Mouse (Mus musculus): ENCODE data around the gene Sfpq.

GRCm38 (mm10) chr4:126992356-126992755 lies 28.8 kb upstream of the Sfpq start:
- no peak for TF ChIP-seq POLR2A (IDR thresholded peaks at IDR 0.05; ENCODE audit: low read depth, low read length)
- TF ChIP-seq CTCF (conservative IDR thresholded peaks at IDR 0.05 in 1 of 2, IDR thresholded peaks at IDR 0.05 in 1 of 2; ENCODE audit: low read depth in 2 of 2, low read length in 2 of 2), result no peak
- TF ChIP-seq SIN3A (IDR thresholded peaks at IDR 0.05; ENCODE audit: low read length), result no peak
- no peak for TF ChIP-seq ETS1 (conservative IDR thresholded peaks at IDR 0.05; ENCODE audit: low read depth, low read length)
- TF ChIP-seq IRF4 (IDR thresholded peaks at IDR 0.05; ENCODE audit: low read depth, low read length), result no peak
- no peak for TF ChIP-seq ZC3H11A (IDR thresholded peaks at IDR 0.05; ENCODE audit: low read depth, low read length)
- TF ChIP-seq HCFC1 (IDR thresholded peaks at IDR 0.05; ENCODE audit: low read depth, low read length), result no peak
